8 mouse cellular contexts compared by ENCODE assay signal in the genomic region with DNA sequence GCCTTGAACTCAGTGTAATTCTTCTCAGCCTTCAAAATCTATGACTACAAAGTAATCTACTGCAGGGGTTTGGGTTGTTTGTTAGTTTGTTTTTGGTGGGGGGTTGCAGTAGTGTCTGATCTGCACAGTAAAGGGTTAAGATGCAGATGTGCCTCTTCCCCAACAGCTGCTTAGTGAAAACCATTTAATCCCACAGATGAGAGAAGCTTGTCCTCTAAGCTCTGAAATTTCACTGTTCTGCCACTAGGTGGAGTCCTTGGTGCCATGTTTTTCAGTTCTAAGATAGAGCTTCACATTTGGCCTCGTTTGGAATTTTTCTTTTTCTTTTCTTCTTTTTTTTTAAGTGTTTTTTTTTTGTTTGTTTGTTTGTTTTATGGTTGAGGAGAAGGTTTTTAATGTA. TPM values are rescaled to one million over a fixed set of nuclear protein-coding genes. Genes with fewer than 3 reads are reported as not detected.
DNase-seq lines count a peak whose midpoint lies in the region; ATAC-seq and TF ChIP-seq lines count a peak whose summit lies in the region.
"Had no signal": no experiment of that assay in that cellular context is flagged by ENCODE, and none has a peak within 500 bp of the region (broad histone marks: within the 10 kb centered on the region; RNA-seq: fewer than 3 reads in every experiment).

No protein-coding gene starts in this region.

- no peak for ATAC-seq in hindbrain, embryonic 14.5 days (ENCODE audit: low FRiP score)
- ATAC-seq in hindbrain, embryonic 13.5 days (ENCODE audit: low FRiP score): no peak

- no peak overlapping the region for H3K27ac ChIP-seq in hindbrain, embryonic 14.5 days
- H3K27ac ChIP-seq in hindbrain, embryonic 13.5 days: no peak overlapping the region
- no peak overlapping the region for H3K27ac ChIP-seq in cortical plate, adult 2 months (ENCODE audit: insufficient read depth, low read length)
- H3K27ac ChIP-seq: limb, embryonic 15.5 days had no signal

- H3K9me3 ChIP-seq in hindbrain, embryonic 14.5 days (ENCODE audit: control insufficient read depth, low read length): no peaks in the 10 kb centered on the region
- H3K9me3 ChIP-seq in hindbrain, embryonic 13.5 days: no peaks in the 10 kb centered on the region
- H3K9me3 ChIP-seq: limb, embryonic 15.5 days had no signal

- no peak overlapping the region for H3K9ac ChIP-seq in hindbrain, embryonic 14.5 days
- H3K9ac ChIP-seq in hindbrain, embryonic 13.5 days: no peak overlapping the region
- H3K9ac ChIP-seq: limb, embryonic 15.5 days had no signal

- H3K4me2 ChIP-seq in hindbrain, embryonic 14.5 days (replicated peaks): no peak overlapping the region
- no peak overlapping the region for H3K4me2 ChIP-seq in hindbrain, embryonic 13.5 days
- H3K4me2 ChIP-seq: limb, embryonic 15.5 days had no signal

- peaks cover 90% of the 10 kb centered on the region for H3K36me3 ChIP-seq in hindbrain, embryonic 14.5 days (replicated peaks; ENCODE audit: control insufficient read depth, insufficient read depth)
- peaks cover 85% of the 10 kb centered on the region for H3K36me3 ChIP-seq in hindbrain, embryonic 13.5 days

- 19% methylated on average over 1 of the region's 1 CpGs for whole genome bisulfite sequencing in hindbrain, embryonic 14.5 days
- WGBS in hindbrain, embryonic 13.5 days: 28% methylated on average over 1 of the region's 1 CpGs

- no peak overlapping the region for H3K4me3 ChIP-seq in hindbrain, embryonic 14.5 days (replicated peaks; ENCODE audit: low read length)
- no peak overlapping the region for H3K4me3 ChIP-seq in hindbrain, embryonic 13.5 days
- H3K4me3 ChIP-seq in cortical plate, adult 2 months (ENCODE audit: insufficient read depth, low read length): no peak overlapping the region
- H3K4me3 ChIP-seq: limb, embryonic 15.5 days had no signal

- peak; percentile 68 for TF ChIP-seq CTCF in cortical plate, adult 2 months (IDR thresholded peaks at IDR 0.05; ENCODE audit: extremely low read depth, insufficient read depth, low read length)

- peak; percentile 77 for DNase-seq in hindbrain, embryonic 14.5 days (ENCODE audit: low spot score)
- DNase-seq in 3T3-L1 (ENCODE audit: low read depth, low spot score): peak; percentile 81
- DNase-seq in CD4-positive, CD25-positive, alpha-beta regulatory T cell, adult 2 months (ENCODE audit: low read depth, low spot score): peak; percentile 74
- peak; percentile 56 for DNase-seq in lung, postnatal 10 days
- no peak for DNase-seq in spleen, adult 18-20 months

- no peaks in the 10 kb centered on the region for H3K27me3 ChIP-seq in hindbrain, embryonic 14.5 days (ENCODE audit: control insufficient read depth, insufficient read depth, low read length)
- H3K27me3 ChIP-seq in hindbrain, embryonic 13.5 days: no peaks in the 10 kb centered on the region
- H3K27me3 ChIP-seq: limb, embryonic 15.5 days had no signal

- no peaks in the 10 kb centered on the region for H3K4me1 ChIP-seq in hindbrain, embryonic 14.5 days (replicated peaks; ENCODE audit: control insufficient read depth, insufficient read depth, low read length)
- H3K4me1 ChIP-seq in hindbrain, embryonic 13.5 days (replicated peaks): no peaks in the 10 kb centered on the region
- H3K4me1 ChIP-seq in cortical plate, adult 2 months (ENCODE audit: control insufficient read depth, insufficient read depth, low read length): no peaks in the 10 kb centered on the region
- H3K4me1 ChIP-seq: limb, embryonic 15.5 days had no signal

- no peak for TF ChIP-seq POLR2A in cortical plate, adult 2 months (IDR thresholded peaks at IDR 0.05; ENCODE audit: extremely low read depth, insufficient read depth, low read length)

RNA-seq across cellular contexts. Expression of a gene that starts 12.7 kb away (rescaled TPM):
- 26.9 and 28.2 TPM in 2 replicates for polyA plus RNA-seq in hindbrain, embryonic 14.5 days (2014; fragmentation: Nextera tagmentation; extraction: Ambion mirVana)
- polyA plus RNA-seq in hindbrain, embryonic 13.5 days (2015; fragmentation: Nextera tagmentation; extraction: Ambion mirVana): 29.6 and 31.6 TPM in 2 replicates
- 16.1 and 16.2 TPM in 2 replicates for polyA plus RNA-seq in cortical plate, adult 2 months (2012; rRNA removed)

RNA-seq across cellular contexts. Expression of a gene that starts 29.3 kb away (rescaled TPM):
- polyA plus RNA-seq in hindbrain, embryonic 14.5 days (2014; fragmentation: Nextera tagmentation; extraction: Ambion mirVana): 1.5 and 3.2 TPM in 2 replicates
- 0.26 and 0.63 TPM in 2 replicates for polyA plus RNA-seq in hindbrain, embryonic 13.5 days (2015; fragmentation: Nextera tagmentation; extraction: Ambion mirVana)
- polyA plus RNA-seq in cortical plate, adult 2 months (2012; rRNA removed): 1.2 and 1.9 TPM in 2 replicates

RNA-seq across cellular contexts. Expression of a gene that starts 40.5 kb away (rescaled TPM):
- polyA plus RNA-seq in hindbrain, embryonic 14.5 days (2014; fragmentation: Nextera tagmentation; extraction: Ambion mirVana): 63.0 and 68.0 TPM in 2 replicates
- polyA plus RNA-seq in hindbrain, embryonic 13.5 days (2015; fragmentation: Nextera tagmentation; extraction: Ambion mirVana): 74.1 and 78.7 TPM in 2 replicates
- 36.6 and 38.0 TPM in 2 replicates for polyA plus RNA-seq in cortical plate, adult 2 months (2012; rRNA removed)

RNA-seq across cellular contexts. Expression of a gene that starts 49.9 kb away (rescaled TPM):
- polyA plus RNA-seq in hindbrain, embryonic 14.5 days (2014; fragmentation: Nextera tagmentation; extraction: Ambion mirVana): 2,816 and 2,951 TPM in 2 replicates
- polyA plus RNA-seq in hindbrain, embryonic 13.5 days (2015; fragmentation: Nextera tagmentation; extraction: Ambion mirVana): 3,757 and 3,885 TPM in 2 replicates
- 334 and 359 TPM in 2 replicates for polyA plus RNA-seq in cortical plate, adult 2 months (2012; rRNA removed)

Comparison
In these comparisons a context has a peak if more than half of its experiments do, and no peak if none do; other contexts are left out.
1. DNase-seq: peak in hindbrain, embryonic 14.5 days (single experiment), 3T3-L1 (single experiment), CD4-positive, CD25-positive, alpha-beta regulatory T cell, adult 2 months (single experiment) and lung, postnatal 10 days (single experiment); none in spleen, adult 18-20 months (0 of 2).